Mouse (Mus musculus): Measurements from ENCODE around the gene Itgax. TPM values are rescaled to one million over a fixed set of nuclear protein-coding genes. Genes with fewer than 3 reads are reported as not detected.
A peak's percentile ranks its signal among the peaks of the same experiment; 100 is the strongest.

Itgax gene
- total and polyA plus RNA-seq, 3 experiments = 0.01 to 0.08 TPM; not detected in 1

GRCm38 (mm10) chr7:128089141-128089540 is 40.2 kb upstream of the Itgax start:
- H3K36me3 ChIP-seq (ENCODE audit: control insufficient read depth in 1 of 2, insufficient read depth in 2 of 2, low read length in 2 of 2) = no peaks in the 10 kb centered on the region
- H3K4me1 ChIP-seq (ENCODE audit: control insufficient read depth in 1 of 2, insufficient read depth in 2 of 2, low read length in 2 of 2) = no peaks in the 10 kb centered on the region
- no peak for TF ChIP-seq RCOR1 (IDR thresholded peaks at IDR 0.05; ENCODE audit: low read depth, low read length)
- H3K4me3 ChIP-seq (ENCODE audit: control insufficient read depth in 1 of 2, insufficient read depth in 1 of 2, low read depth in 2 of 2, low read length in 2 of 2) = no peak overlapping the region
- no peaks in the 10 kb centered on the region for H3K9me3 ChIP-seq (replicated peaks; ENCODE audit: insufficient read depth, low read length)
- no peak overlapping the region for H3K9ac ChIP-seq (ENCODE audit: control insufficient read depth, low read depth, low read length, poor library complexity, severe bottlenecking)
- no peak overlapping the region for H3K27ac ChIP-seq (ENCODE audit: control insufficient read depth, low read depth, low read length)
- peaks cover 4 to 11% of the 10 kb centered on the region in 2 experiments for H3K27me3 ChIP-seq (ENCODE audit: control insufficient read depth in 1 of 2, insufficient read depth in 2 of 2, low read length in 2 of 2)
- H3K79me2 ChIP-seq (ENCODE audit: control insufficient read depth, insufficient read depth, low read length, poor library complexity) = no peaks in the 10 kb centered on the region
- peak; percentile 23 for DNase-seq (ENCODE audit: low read depth, low spot score)

- Histone ChIP-seq H3K4me3 (ENCODE audit: control insufficient read depth in 1 of 2, insufficient read depth in 1 of 2, low read depth in 2 of 2, low read length in 2 of 2) (no peak overlapping the region), H3K79me2 (ENCODE audit: control insufficient read depth, insufficient read depth, low read length, poor library complexity) (no peaks in the 10 kb centered on the region), H3K27ac (ENCODE audit: control insufficient read depth, low read depth, low read length) (no peak overlapping the region), H3K9ac (ENCODE audit: control insufficient read depth, low read depth, low read length, poor library complexity, severe bottlenecking) (no peak overlapping the region), H3K4me1 (ENCODE audit: control insufficient read depth in 1 of 2, insufficient read depth in 2 of 2, low read length in 2 of 2) (no peaks in the 10 kb centered on the region), H3K27me3 (ENCODE audit: control insufficient read depth in 1 of 2, insufficient read depth in 2 of 2, low read length in 2 of 2) (peaks cover 4 to 6% of the 10 kb centered on the region in 2 experiments; a peak in 2 of 4 replicates), H3K36me3 (ENCODE audit: control insufficient read depth in 1 of 2, insufficient read depth in 2 of 2, low read length in 2 of 2) (no peaks in the 10 kb centered on the region), H3K9me3 (replicated peaks; ENCODE audit: insufficient read depth, low read length) (no peaks in the 10 kb centered on the region)
- DNase-seq (ENCODE audit: low read depth, low spot score) = peak; percentile 30
- TF ChIP-seq ZNF384 (IDR thresholded peaks at IDR 0.05; ENCODE audit: low read depth, low read length) = peak; percentile 91
- no peak for TF ChIP-seq ZMIZ1 (IDR thresholded peaks at IDR 0.05; ENCODE audit: low read depth, low read length)
- TF ChIP-seq MYC (IDR thresholded peaks at IDR 0.05; ENCODE audit: low read depth, low read length) = peak; percentile 45; the same call in 1 of the 2 replicates
- no peak for TF ChIP-seq CHD1 (IDR thresholded peaks at IDR 0.05; ENCODE audit: low read depth, low read length)
- no peak for TF ChIP-seq MAX (IDR thresholded peaks at IDR 0.05; ENCODE audit: low read length)
- no peak for TF ChIP-seq MAFK (IDR thresholded peaks at IDR 0.05; ENCODE audit: borderline replicate concordance, low read depth, low read length)
- no peak for TF ChIP-seq MXI1 (IDR thresholded peaks at IDR 0.05; ENCODE audit: low read depth, low read length)
- TF ChIP-seq MEF2A (IDR thresholded peaks at IDR 0.05; ENCODE audit: extremely low read depth, insufficient replicate concordance, low read depth, low read length, poor library complexity, severe bottlenecking) = no peak
- peak in 1 of 3 experiments; percentile 35; a peak in 2 of 6 replicates for TF ChIP-seq CTCF (IDR thresholded peaks at IDR 0.05 in 2 of 3, conservative IDR thresholded peaks at IDR 0.05 in 1 of 3; ENCODE audit: control insufficient read depth in 1 of 3, insufficient read depth in 1 of 3, low read depth in 2 of 3, low read length in 3 of 3, poor library complexity in 1 of 3, severe bottlenecking in 1 of 3)
- no peak for TF ChIP-seq ZKSCAN1 (IDR thresholded peaks at IDR 0.05; ENCODE audit: low read depth, low read length)
- no peak for TF ChIP-seq MYB (IDR thresholded peaks at IDR 0.05; ENCODE audit: low read depth, low read length)
- TF ChIP-seq SIN3A (IDR thresholded peaks at IDR 0.05; ENCODE audit: low read length) = no peak
- TF ChIP-seq GATA1 (IDR thresholded peaks at IDR 0.05; ENCODE audit: low read depth, low read length) = no peak
- no peak for TF ChIP-seq RCOR1 (IDR thresholded peaks at IDR 0.05; ENCODE audit: low read depth, low read length)
- no peak for TF ChIP-seq EP300 (IDR thresholded peaks at IDR 0.05; ENCODE audit: low read depth in 1 of 2, low read length in 2 of 2)
- TF ChIP-seq BHLHE40 (IDR thresholded peaks at IDR 0.05; ENCODE audit: borderline replicate concordance, low read depth, low read length) = no peak
- no peak for TF ChIP-seq ZC3H11A (IDR thresholded peaks at IDR 0.05; ENCODE audit: low read depth, low read length)
- TF ChIP-seq USF1 (IDR thresholded peaks at IDR 0.05; ENCODE audit: low read depth, low read length) = no peak
- no peak for TF ChIP-seq USF2 (IDR thresholded peaks at IDR 0.05; ENCODE audit: borderline replicate concordance in 1 of 2, insufficient read depth in 1 of 2, low read depth in 1 of 2, low read length in 2 of 2)
- TF ChIP-seq HCFC1 (IDR thresholded peaks at IDR 0.05; ENCODE audit: low read depth, low read length) = no peak
- TF ChIP-seq E2F4 (IDR thresholded peaks at IDR 0.05; ENCODE audit: borderline replicate concordance, low read depth, low read length) = no peak
- TF ChIP-seq KAT2A (conservative IDR thresholded peaks at IDR 0.05; ENCODE audit: low read depth, low read length) = no peak
- no peak for TF ChIP-seq TAL1 (IDR thresholded peaks at IDR 0.05; ENCODE audit: low read length)
- TF ChIP-seq SMC3 (IDR thresholded peaks at IDR 0.05; ENCODE audit: low read depth, low read length) = peak; percentile 46
- no peak for TF ChIP-seq JUND (IDR thresholded peaks at IDR 0.05; ENCODE audit: low read depth, low read length)
- no peak for TF ChIP-seq POLR2AphosphoS5 (IDR thresholded peaks at IDR 0.05; ENCODE audit: borderline replicate concordance, low read depth, low read length)
- no peak for TF ChIP-seq ELF1 (IDR thresholded peaks at IDR 0.05; ENCODE audit: low read depth, low read length)
- no peak for TF ChIP-seq TCF12 (IDR thresholded peaks at IDR 0.05; ENCODE audit: low read depth, low read length)
- TF ChIP-seq NRF1 (IDR thresholded peaks at IDR 0.05; ENCODE audit: insufficient read depth, low read depth, low read length, poor library complexity, severe bottlenecking) = no peak
- peak; percentile 46 for TF ChIP-seq RAD21 (IDR thresholded peaks at IDR 0.05; ENCODE audit: low read depth, low read length)
- TF ChIP-seq UBTF (IDR thresholded peaks at IDR 0.05; ENCODE audit: borderline replicate concordance, insufficient read depth, low read depth, low read length) = no peak
- TF ChIP-seq POLR2A (IDR thresholded peaks at IDR 0.05; ENCODE audit: control insufficient read depth in 1 of 2, insufficient read depth in 1 of 2, low read depth in 1 of 2, low read length in 2 of 2, poor library complexity in 1 of 2) = no peak
These were observed 31.2 kb upstream of the Itgax start for GRCm38 (mm10) chr7:128098135-128098534.
